Mouse (Mus musculus): ENCODE data around the gene Rad54l. TPM values are rescaled to one million over a fixed set of nuclear protein-coding genes. Genes with fewer than 3 reads are reported as not detected.

Gene Rad54l
- polyA plus RNA-seq, 1 experiment: 2.7 TPM

- WGBS: under 1% methylated on average over 55 of the region's 55 CpGs
- peak; percentile 87 to 96 for DNase-seq (ENCODE audit: low read depth in 1 of 2, low spot score in 2 of 2)
- TF ChIP-seq POLR2A (IDR thresholded peaks at IDR 0.05; ENCODE audit: low read depth, low read length): peak; percentile 87
- TF ChIP-seq CTCF (IDR thresholded peaks at IDR 0.05; ENCODE audit: extremely low read depth, insufficient read depth, insufficient read length, insufficient replicate concordance): no peak
Observed at GRCm38 (mm10) chr4:116074861-116075620, 48.4 kb downstream of the Rad54l start, which contains the start of the genes Uqcrh and Lrrc41. Uqcrh (minus strand) TSS chr4:116075071. Lrrc41 (plus strand) TSS chr4:116075269.

GRCm38 (mm10) chr4:116074145-116074675, 49.3 kb downstream of the Rad54l start:
- 1% methylated on average over 8 of the region's 8 CpGs for WGBS
- no peak overlapping the region for H3K27ac ChIP-seq (ENCODE audit: insufficient read depth, low read length)

More at GRCm38 (mm10) chr4:116074861-116075620, 48.4 kb downstream of the Rad54l start, which contains the start of the genes Uqcrh and Lrrc41:
- Histone ChIP-seq H3K36me3 (ENCODE audit: control insufficient read depth, insufficient read depth, low read length) (peaks cover 4% of the 10 kb centered on the region), H3K4me1 (ENCODE audit: control insufficient read depth, insufficient read depth, insufficient read length) (no peaks in the 10 kb centered on the region; the same call in 1 of the 2 replicates), H3K4me3 (ENCODE audit: extremely low read depth, insufficient read depth, insufficient read length) (peak within 1 kb of the TSS; percentile 86), H3K27me3 (ENCODE audit: control insufficient read depth, insufficient read depth, low read length) (peaks cover 2% of the 10 kb centered on the region; the same call in 1 of the 2 replicates), H3K27ac (ENCODE audit: insufficient read depth, low read length) (peak within 1 kb of the TSS; percentile 83)

GRCm38 (mm10) chr4:116073146-116073545, 50.3 kb downstream of the Rad54l start:
- Histone ChIP-seq H3K27ac (ENCODE audit: insufficient read depth, low read length) (no peak overlapping the region), H3K4me1 (ENCODE audit: control insufficient read depth, insufficient read depth, insufficient read length) (no peaks in the 10 kb centered on the region; the same call in 1 of the 2 replicates), H3K27me3 (ENCODE audit: control insufficient read depth, insufficient read depth, low read length) (peaks cover 2% of the 10 kb centered on the region; the same call in 1 of the 2 replicates), H3K4me3 (ENCODE audit: extremely low read depth, insufficient read depth, insufficient read length) (no peak overlapping the region), H3K36me3 (ENCODE audit: control insufficient read depth, insufficient read depth, low read length) (peaks cover 16% of the 10 kb centered on the region)
- WGBS: 47% methylated on average over 4 of the region's 4 CpGs
- no peak for DNase-seq (ENCODE audit: low read depth in 1 of 2, low spot score in 2 of 2)
- TF ChIP-seq CTCF (IDR thresholded peaks at IDR 0.05; ENCODE audit: extremely low read depth, insufficient read depth, insufficient read length, insufficient replicate concordance): no peak
- no peak for TF ChIP-seq POLR2A (IDR thresholded peaks at IDR 0.05; ENCODE audit: low read depth, low read length)

More at GRCm38 (mm10) chr4:116074145-116074675, 49.3 kb downstream of the Rad54l start:
- Histone ChIP-seq H3K27me3 (ENCODE audit: control insufficient read depth, insufficient read depth, low read length) (peaks cover 2% of the 10 kb centered on the region; the same call in 1 of the 2 replicates), H3K4me1 (ENCODE audit: control insufficient read depth, insufficient read depth, insufficient read length) (no peaks in the 10 kb centered on the region; the same call in 1 of the 2 replicates), H3K36me3 (ENCODE audit: control insufficient read depth, insufficient read depth, low read length) (peaks cover 10% of the 10 kb centered on the region), H3K4me3 (ENCODE audit: extremely low read depth, insufficient read depth, insufficient read length) (peak overlapping the region; percentile 86)
- TF ChIP-seq CTCF (IDR thresholded peaks at IDR 0.05; ENCODE audit: extremely low read depth, insufficient read depth, insufficient read length, insufficient replicate concordance): no peak
- no peak for TF ChIP-seq POLR2A (IDR thresholded peaks at IDR 0.05; ENCODE audit: low read depth, low read length)
- DNase-seq (ENCODE audit: low read depth in 1 of 2, low spot score in 2 of 2): no peak

- H3K36me3 ChIP-seq (ENCODE audit: control insufficient read depth, insufficient read depth, low read length): peaks cover 19% of the 10 kb centered on the region
- H3K27me3 ChIP-seq (ENCODE audit: control insufficient read depth, insufficient read depth, low read length): no peaks in the 10 kb centered on the region
- no peak for DNase-seq (ENCODE audit: low read depth in 1 of 2, low spot score in 2 of 2)
- TF ChIP-seq CTCF (IDR thresholded peaks at IDR 0.05; ENCODE audit: extremely low read depth, insufficient read depth, insufficient read length, insufficient replicate concordance): no peak
- TF ChIP-seq POLR2A (IDR thresholded peaks at IDR 0.05; ENCODE audit: low read depth, low read length): no peak
- no peak overlapping the region for H3K4me3 ChIP-seq (ENCODE audit: extremely low read depth, insufficient read depth, insufficient read length)
- WGBS: 60% methylated on average over 6 of the region's 6 CpGs
- no peak overlapping the region for H3K27ac ChIP-seq (ENCODE audit: insufficient read depth, low read length)
- H3K4me1 ChIP-seq (ENCODE audit: control insufficient read depth, insufficient read depth, insufficient read length): no peaks in the 10 kb centered on the region
Observed at GRCm38 (mm10) chr4:116070116-116070515, 53.4 kb downstream of the Rad54l start.

GRCm38 (mm10) chr4:116063855-116064254, 59.6 kb downstream of the Rad54l start:
- Histone ChIP-seq H3K27me3 (ENCODE audit: control insufficient read depth, insufficient read depth, low read length) (no peaks in the 10 kb centered on the region), H3K36me3 (ENCODE audit: control insufficient read depth, insufficient read depth, low read length) (peaks cover 6% of the 10 kb centered on the region), H3K4me1 (ENCODE audit: control insufficient read depth, insufficient read depth, insufficient read length) (no peaks in the 10 kb centered on the region), H3K4me3 (ENCODE audit: extremely low read depth, insufficient read depth, insufficient read length) (no peak overlapping the region), H3K27ac (ENCODE audit: insufficient read depth, low read length) (no peak overlapping the region)
- TF ChIP-seq POLR2A (IDR thresholded peaks at IDR 0.05; ENCODE audit: low read depth, low read length) (no peak), CTCF (IDR thresholded peaks at IDR 0.05; ENCODE audit: extremely low read depth, insufficient read depth, insufficient read length, insufficient replicate concordance) (no peak)
- 58% methylated on average over 1 of the region's 1 CpGs for WGBS
- DNase-seq (ENCODE audit: low read depth in 1 of 2, low spot score in 2 of 2): no peak

- Histone ChIP-seq H3K4me3 (ENCODE audit: extremely low read depth, insufficient read depth, insufficient read length) (no peak overlapping the region), H3K4me1 (ENCODE audit: control insufficient read depth, insufficient read depth, insufficient read length) (0 out of 2 replicates have a peak, but pooled peaks cover 2% of the 10 kb centered on the region), H3K36me3 (ENCODE audit: control insufficient read depth, insufficient read depth, low read length) (no peaks in the 10 kb centered on the region), H3K27me3 (ENCODE audit: control insufficient read depth, insufficient read depth, low read length) (no peaks in the 10 kb centered on the region), H3K27ac (ENCODE audit: insufficient read depth, low read length) (no peak overlapping the region)
- DNase-seq (ENCODE audit: low read depth in 1 of 2, low spot score in 2 of 2): no peak
- TF ChIP-seq CTCF (IDR thresholded peaks at IDR 0.05; ENCODE audit: extremely low read depth, insufficient read depth, insufficient read length, insufficient replicate concordance) (no peak), POLR2A (IDR thresholded peaks at IDR 0.05; ENCODE audit: low read depth, low read length) (no peak)
- WGBS: 81% methylated on average over 5 of the region's 5 CpGs
Observed at GRCm38 (mm10) chr4:116059012-116059726, 64.3 kb downstream of the Rad54l start.
